Mouse (Mus musculus) MEL (cell line): ENCODE measurements around the gene Kcnk3. TPM values are rescaled to one million over a fixed set of nuclear protein-coding genes. Genes with fewer than 3 reads are reported as not detected.

Source experiments
- DNase-seq: peaks from one replicate; pipeline ENCODE4 v3.0.0; 2011; ENCODE audit warnings: low read depth, low spot score
- H3K27ac ChIP-seq: 2 replicates; pipeline ENCODE4 v1.5.1; 2012; ENCODE audit warnings: low read depth, mild to moderate bottlenecking, control low read depth, low read length, moderate library complexity; ENCODE audit not compliant: control insufficient read depth
- H3K27me3 ChIP-seq, 2 experiments: fragments of 150-350 bp in 1 of 2; sonication (generic) in 1 of 2; 2 replicates each; pipeline ENCODE4 v1.6.1; 2012; ENCODE audit warnings: low read length in 2 of 2, mild to moderate bottlenecking in 2 of 2, improper control_type of control experiment in 1 of 2, moderate library complexity in 1 of 2; ENCODE audit not compliant: insufficient read depth in 2 of 2, control insufficient read depth in 1 of 2
- H3K36me3 ChIP-seq, 2 experiments: 2 replicates each; pipeline ENCODE4 v1.6.1; 2012 to 2014; ENCODE audit warnings: low read length in 2 of 2, improper control_type of control experiment in 1 of 2, inconsistent platforms in 1 of 2, mild to moderate bottlenecking in 1 of 2; ENCODE audit not compliant: insufficient read depth in 2 of 2, control insufficient read depth in 1 of 2
- H3K4me1 ChIP-seq, 2 experiments: fragments of 150-350 bp in 1 of 2; sonication (generic) in 1 of 2; 2 replicates each; pipeline ENCODE4 v1.6.1; 2012; ENCODE audit warnings: low read length in 2 of 2, improper control_type of control experiment in 1 of 2, mild to moderate bottlenecking in 1 of 2; ENCODE audit not compliant: insufficient read depth in 2 of 2, control insufficient read depth in 1 of 2
- H3K4me3 ChIP-seq, 2 experiments: fragments of 150-350 bp in 1 of 2; sonication (generic) in 1 of 2; 2 replicates each; pipeline ENCODE4 v1.5.1; 2012; ENCODE audit warnings: low read depth in 2 of 2, low read length in 2 of 2, mild to moderate bottlenecking in 2 of 2, moderate library complexity in 2 of 2, control low read depth in 1 of 2, improper control_type of control experiment in 1 of 2; ENCODE audit not compliant: control insufficient read depth in 1 of 2, insufficient read depth in 1 of 2
- H3K79me2 ChIP-seq: 2 replicates; pipeline ENCODE4 v1.6.1; 2012; ENCODE audit warnings: mild to moderate bottlenecking, low read length, moderate library complexity; ENCODE audit not compliant: control insufficient read depth, poor library complexity, insufficient read depth
- H3K9ac ChIP-seq: 2 replicates; pipeline ENCODE4 v1.6.1; 2012; ENCODE audit warnings: low read depth, mild to moderate bottlenecking, control low read depth, low read length, moderate library complexity; ENCODE audit not compliant: control insufficient read depth, poor library complexity, severe bottlenecking
- H3K9me3 ChIP-seq: fragments of 150-350 bp; sonication (generic); replicated peaks from 2 replicates; pipeline ENCODE4 v1.6.1; 2012; ENCODE audit warnings: mild to moderate bottlenecking, low read length, improper control_type of control experiment, moderate library complexity; ENCODE audit not compliant: insufficient read depth
- CHD2 ChIP-seq: IDR thresholded peaks from 2 replicates; pipeline ENCODE4 v1.6.1; 2011; ENCODE audit warnings: low read length, improper control_type of control experiment
- CTCF ChIP-seq, 3 experiments: IDR thresholded peaks in 2 of 3; conservative IDR thresholded peaks in 1 of 3; 2 replicates each; pipeline ENCODE4 v1.5.1; 2011 to 2012; ENCODE audit warnings: low read length in 3 of 3, low read depth in 2 of 3, mild to moderate bottlenecking in 2 of 3, improper control_type of control experiment in 1 of 3, inconsistent platforms in 1 of 3, mixed read lengths in 1 of 3, moderate library complexity in 1 of 3; ENCODE audit not compliant: control insufficient read depth in 1 of 3, insufficient read depth in 1 of 3, poor library complexity in 1 of 3, severe bottlenecking in 1 of 3
- E2F4 ChIP-seq: IDR thresholded peaks from 2 replicates; pipeline ENCODE4 v1.6.1; 2011; ENCODE audit warnings: low read depth, low read length, improper control_type of control experiment, borderline replicate concordance
- ELF1 ChIP-seq: IDR thresholded peaks from 2 replicates; pipeline ENCODE4 v1.6.1; 2014; ENCODE audit warnings: low read depth, mild to moderate bottlenecking, inconsistent platforms, low read length, improper control_type of control experiment, moderate library complexity
- EP300 ChIP-seq, 2 experiments: IDR thresholded peaks; 2 replicates each; pipeline ENCODE4 v1.6.1; 2011; ENCODE audit warnings: improper control_type of control experiment in 2 of 2, low read length in 2 of 2, low read depth in 1 of 2, mild to moderate bottlenecking in 1 of 2
- GABPA ChIP-seq: IDR thresholded peaks from 2 replicates; pipeline ENCODE4 v1.6.1; 2012; ENCODE audit warnings: low read depth, mild to moderate bottlenecking, inconsistent platforms, low read length, improper control_type of control experiment, moderate library complexity
- JUND ChIP-seq: IDR thresholded peaks from 2 replicates; pipeline ENCODE4 v1.6.1; 2011; ENCODE audit warnings: low read depth, mild to moderate bottlenecking, improper control_type of control experiment, low read length
- KAT2A ChIP-seq: conservative IDR thresholded peaks from 2 replicates; pipeline ENCODE4 v1.6.1; 2012; ENCODE audit warnings: low read depth, low read length, improper control_type of control experiment, inconsistent platforms
- MAX ChIP-seq: IDR thresholded peaks from 2 replicates; pipeline ENCODE4 v1.6.1; 2011; ENCODE audit warnings: low read length, improper control_type of control experiment
- MAZ ChIP-seq: IDR thresholded peaks from 2 replicates; pipeline ENCODE4 v1.6.1; 2012; ENCODE audit warnings: low read depth, mild to moderate bottlenecking, inconsistent platforms, low read length, improper control_type of control experiment
- MEF2A ChIP-seq: IDR thresholded peaks from 2 replicates; pipeline ENCODE4 v1.6.1; 2014; ENCODE audit warnings: low read depth, mild to moderate bottlenecking, inconsistent platforms, low read length, improper control_type of control experiment; ENCODE audit not compliant: poor library complexity, insufficient replicate concordance, severe bottlenecking; ENCODE audit errors: extremely low read depth
- MXI1 ChIP-seq: IDR thresholded peaks from 2 replicates; pipeline ENCODE4 v1.6.1; 2011; ENCODE audit warnings: mild to moderate bottlenecking, low read depth, low read length, improper control_type of control experiment
- MYB ChIP-seq: IDR thresholded peaks from 2 replicates; pipeline ENCODE4 v1.6.1; 2011; ENCODE audit warnings: mild to moderate bottlenecking, low read depth, low read length, improper control_type of control experiment
- NELFE ChIP-seq: IDR thresholded peaks from 2 replicates; pipeline ENCODE4 v1.6.1; 2011; ENCODE audit warnings: low read depth, low read length, improper control_type of control experiment
- POLR2A ChIP-seq, 2 experiments: IDR thresholded peaks; 2 replicates each; pipeline ENCODE4 v1.6.1; 2011 to 2012; ENCODE audit warnings: low read length in 2 of 2, mild to moderate bottlenecking in 2 of 2, control low read depth in 1 of 2, improper control_type of control experiment in 1 of 2, low read depth in 1 of 2, moderate library complexity in 1 of 2; ENCODE audit not compliant: control insufficient read depth in 1 of 2, insufficient read depth in 1 of 2, poor library complexity in 1 of 2
- POLR2AphosphoS2 ChIP-seq: IDR thresholded peaks from 2 replicates; pipeline ENCODE4 v1.6.1; 2011; ENCODE audit warnings: low read length, improper control_type of control experiment
- SIN3A ChIP-seq: IDR thresholded peaks from 2 replicates; pipeline ENCODE4 v1.6.1; 2012; ENCODE audit warnings: low read length, improper control_type of control experiment, inconsistent platforms
- SMC3 ChIP-seq: IDR thresholded peaks from 2 replicates; pipeline ENCODE4 v1.6.1; 2011; ENCODE audit warnings: low read depth, low read length, improper control_type of control experiment
- TCF12 ChIP-seq: IDR thresholded peaks from 2 replicates; pipeline ENCODE4 v1.6.1; 2014; ENCODE audit warnings: low read depth, mild to moderate bottlenecking, inconsistent platforms, low read length, improper control_type of control experiment, moderate library complexity
- UBTF ChIP-seq: IDR thresholded peaks from 2 replicates; pipeline ENCODE4 v1.6.1; 2012; ENCODE audit warnings: low read depth, mild to moderate bottlenecking, inconsistent platforms, low read length, improper control_type of control experiment, moderate library complexity, borderline replicate concordance; ENCODE audit not compliant: insufficient read depth
- USF1 ChIP-seq: IDR thresholded peaks from 2 replicates; pipeline ENCODE4 v1.6.1; 2014; ENCODE audit warnings: low read depth, mild to moderate bottlenecking, inconsistent platforms, low read length, improper control_type of control experiment, moderate library complexity
- USF2 ChIP-seq, 2 experiments: IDR thresholded peaks; 2 replicates each; pipeline ENCODE4 v1.6.1; 2011 to 2012; ENCODE audit warnings: improper control_type of control experiment in 2 of 2, low read length in 2 of 2, borderline replicate concordance in 1 of 2, inconsistent platforms in 1 of 2, low read depth in 1 of 2, mild to moderate bottlenecking in 1 of 2; ENCODE audit not compliant: insufficient read depth in 1 of 2
- ZC3H11A ChIP-seq: IDR thresholded peaks from 2 replicates; pipeline ENCODE4 v1.6.1; 2012; ENCODE audit warnings: low read depth, mild to moderate bottlenecking, inconsistent platforms, low read length, improper control_type of control experiment
- ZKSCAN1 ChIP-seq: IDR thresholded peaks from 2 replicates; pipeline ENCODE4 v1.6.1; 2012; ENCODE audit warnings: low read depth, mild to moderate bottlenecking, inconsistent platforms, low read length, improper control_type of control experiment, moderate library complexity
- ZNF384 ChIP-seq: IDR thresholded peaks from 2 replicates; pipeline ENCODE4 v1.6.1; 2012; ENCODE audit warnings: low read depth, mild to moderate bottlenecking, inconsistent platforms, low read length, improper control_type of control experiment
- polyA plus RNA-seq, 2 experiments: library from polyadenylated mRNA; stranded (reverse) in 1 of 2; unstranded in 1 of 2; fragments of >175 nt in 1 of 2; fragments of >200 nt in 1 of 2; gene quantifications; 2 replicates each; pipeline versions ENCODE4 v1.2.1 to v1.2.4; 2012; ENCODE audit warnings: low replicate concordance in 2 of 2, low read depth in 1 of 2; ENCODE audit not compliant: insufficient read length in 2 of 2, insufficient read depth in 1 of 2, missing spikeins in 1 of 2
- total RNA-seq: library from RNA; depleted of rRNA; stranded (reverse); fragments of 300-350 nt; gene quantifications from 2 replicates; pipeline ENCODE4 v1.2.3, GENCODE M21; 2012

Gene Kcnk3
- total and polyA plus RNA-seq, 3 experiments = not detected

GRCm38 (mm10) chr5:30568479-30568878 is 19.5 kb upstream of the Kcnk3 start:
- no peak for DNase-seq
- Histone ChIP-seq H3K27me3 (peaks cover 8 to 14% of the 10 kb centered on the region in 2 experiments), H3K79me2 (no peaks in the 10 kb centered on the region), H3K9ac (no peak overlapping the region), H3K9me3 (no peaks in the 10 kb centered on the region), H3K4me3 (no peak overlapping the region), H3K36me3 (no peaks in the 10 kb centered on the region), H3K27ac (no peak overlapping the region), H3K4me1 (no peaks in the 10 kb centered on the region)
- no peak for TF ChIP-seq MAX
- TF ChIP-seq USF2 (IDR thresholded peaks at IDR 0.05; ENCODE audit: borderline replicate concordance in 1 of 2, insufficient read depth in 1 of 2, low read depth in 1 of 2, low read length in 2 of 2) = no peak
- TF ChIP-seq POLR2A (IDR thresholded peaks at IDR 0.05; ENCODE audit: control insufficient read depth in 1 of 2, insufficient read depth in 1 of 2, low read depth in 1 of 2, low read length in 2 of 2, poor library complexity in 1 of 2) = no peak
- no peak for TF ChIP-seq ZC3H11A
- TF ChIP-seq SMC3 = no peak
- no peak for TF ChIP-seq SIN3A
- no peak for TF ChIP-seq MYB
- TF ChIP-seq MEF2A = no peak
- no peak for TF ChIP-seq ZKSCAN1
- no peak for TF ChIP-seq EP300 (IDR thresholded peaks at IDR 0.05; ENCODE audit: low read depth in 1 of 2, low read length in 2 of 2)
- no peak for TF ChIP-seq MXI1
- TF ChIP-seq UBTF = no peak
- no peak for TF ChIP-seq KAT2A
- TF ChIP-seq ZNF384 = no peak
- no peak for TF ChIP-seq POLR2AphosphoS2
- no peak for TF ChIP-seq E2F4
- TF ChIP-seq TCF12 = no peak
- no peak for TF ChIP-seq CTCF (IDR thresholded peaks at IDR 0.05 in 2 of 3, conservative IDR thresholded peaks at IDR 0.05 in 1 of 3; ENCODE audit: control insufficient read depth in 1 of 3, insufficient read depth in 1 of 3, low read depth in 2 of 3, low read length in 3 of 3, poor library complexity in 1 of 3, severe bottlenecking in 1 of 3)
- no peak for TF ChIP-seq ELF1

GRCm38 (mm10) chr5:30571820-30572219 is 16.1 kb upstream of the Kcnk3 start:
- no peak for DNase-seq
- H3K9me3 ChIP-seq = no peaks in the 10 kb centered on the region
- TF ChIP-seq ELF1 (no peak), MAZ (no peak), USF2 (IDR thresholded peaks at IDR 0.05; ENCODE audit: borderline replicate concordance in 1 of 2, insufficient read depth in 1 of 2, low read depth in 1 of 2, low read length in 2 of 2) (no peak), JUND (no peak), GABPA (no peak), SIN3A (no peak), CHD2 (no peak), USF1 (no peak), MYB (no peak), MAX (no peak), ZNF384 (no peak), SMC3 (no peak), MEF2A (no peak), NELFE (no peak), ZC3H11A (no peak), MXI1 (no peak)
- H3K4me1 ChIP-seq = peaks cover 2 to 11% of the 10 kb centered on the region in 2 experiments; a peak in 3 of 4 replicates
- H3K9ac ChIP-seq = no peak overlapping the region
- no peak overlapping the region for H3K4me3 ChIP-seq
- no peak overlapping the region for H3K27ac ChIP-seq
- no peaks in the 10 kb centered on the region for H3K79me2 ChIP-seq
- peaks cover 4 to 7% of the 10 kb centered on the region in 2 experiments; a peak in 3 of 4 replicates for H3K27me3 ChIP-seq
- peaks cover 0 to 11% of the 10 kb centered on the region in 2 experiments; a peak in 2 of 4 replicates for H3K36me3 ChIP-seq
